Mouse (Mus musculus): ENCODE measurements around the gene Rab27a.

- no peak for TF ChIP-seq POLR2A (IDR thresholded peaks at IDR 0.05; ENCODE audit: borderline replicate concordance, extremely low read depth, low read depth, low read length)
- TF ChIP-seq CTCF (IDR thresholded peaks at IDR 0.05; ENCODE audit: insufficient read depth, low read length): no peak
Observed at GRCm38 (mm10) chr9:73103880-73104198, 59.2 kb downstream of the Rab27a start.
